8 mouse cellular contexts compared by ENCODE assay signal in genomic region chr14:20180304-20180703, GRCm38 (mm10). TPM values are rescaled to one million over a fixed set of nuclear protein-coding genes. Genes with fewer than 3 reads are reported as not detected.
A peak's percentile ranks its signal among the peaks of the same experiment; 100 is the strongest.
DNase-seq lines count a peak whose midpoint lies in the region; ATAC-seq and TF ChIP-seq lines count a peak whose summit lies in the region.

No protein-coding gene starts in this region.

- peak overlapping the region; percentile 98 for H3K4me2 ChIP-seq in lung, embryonic 14.5 days
- peak overlapping the region; percentile 89 for H3K4me2 ChIP-seq in neural tube, embryonic 14.5 days (ENCODE audit: low read depth, low read length)

- DNase-seq in lung, embryonic 14.5 days: peak; percentile 29
- DNase-seq in lung, postnatal 10 days: no peak
- peak; percentile 48 to 65 for DNase-seq in kidney, postnatal 36 days
- no peak for DNase-seq in cerebellum, postnatal 10 days
- DNase-seq in embryo, embryonic 9.5 days (ENCODE audit: extremely low spot score): no peak
- no peak for DNase-seq in thymus, postnatal 25 days

- peaks cover 25% of the 10 kb centered on the region for H3K4me1 ChIP-seq in lung, embryonic 14.5 days (ENCODE audit: insufficient read depth)
- peaks cover 8% of the 10 kb centered on the region; the same call in 1 of the 2 replicates for H3K4me1 ChIP-seq in neural tube, embryonic 14.5 days (ENCODE audit: control insufficient read depth, insufficient read depth, low read length)

- peak overlapping the region; percentile 60 for H3K4me3 ChIP-seq in lung, embryonic 14.5 days (ENCODE audit: low read depth, low read length)
- H3K4me3 ChIP-seq in neural tube, embryonic 14.5 days (ENCODE audit: low read depth, low read length): peak overlapping the region; percentile 51

- 5% methylated on average over 6 of the region's 6 CpGs for WGBS in lung, embryonic 14.5 days
- 11% methylated on average over 6 of the region's 6 CpGs for WGBS in neural tube, embryonic 14.5 days

- H3K9ac ChIP-seq in lung, embryonic 14.5 days: peak overlapping the region; percentile 64
- 0 out of 2 replicates have a peak overlapping the region, but pooled peaks have one; percentile 25 for H3K9ac ChIP-seq in neural tube, embryonic 14.5 days (replicated peaks; ENCODE audit: low read depth, low read length)

- no peak for ATAC-seq in lung, embryonic 14.5 days (ENCODE audit: insufficient read depth)
- 0 out of 2 replicates have a peak, but pooled peaks have one; percentile 8 for ATAC-seq in erythroid progenitor cell, adult 5-6 weeks (replicated peaks; ENCODE audit: low FRiP score, poor library complexity, severe bottlenecking)
- ATAC-seq in neural tube, embryonic 14.5 days (ENCODE audit: low read depth): no peak

- no peaks in the 10 kb centered on the region for H3K9me3 ChIP-seq in lung, embryonic 14.5 days (ENCODE audit: low read depth, low read length)
- no peaks in the 10 kb centered on the region for H3K9me3 ChIP-seq in neural tube, embryonic 14.5 days (ENCODE audit: control insufficient read depth, low read length)

- TF ChIP-seq CTCF in lung, embryonic 14.5 days (IDR thresholded peaks at IDR 0.05; ENCODE audit: low read depth): no peak

- H3K27me3 ChIP-seq in lung, embryonic 14.5 days (ENCODE audit: insufficient read depth, low read length): no peaks in the 10 kb centered on the region
- H3K27me3 ChIP-seq in neural tube, embryonic 14.5 days (ENCODE audit: control insufficient read depth, insufficient read depth, low read length): no peaks in the 10 kb centered on the region

- no peak overlapping the region for H3K27ac ChIP-seq in lung, embryonic 14.5 days (ENCODE audit: low read depth)
- H3K27ac ChIP-seq in neural tube, embryonic 14.5 days (ENCODE audit: low read depth, low read length): no peak overlapping the region

- H3K36me3 ChIP-seq in lung, embryonic 14.5 days (ENCODE audit: insufficient read depth): no peaks in the 10 kb centered on the region
- H3K36me3 ChIP-seq in neural tube, embryonic 14.5 days (ENCODE audit: control insufficient read depth, insufficient read depth, low read length): no peaks in the 10 kb centered on the region

RNA-seq across cellular contexts. Expression of gene Kcnk5, which starts 1.3 kb away (rescaled TPM):
- polyA plus RNA-seq in lung, embryonic 14.5 days (2014; fragmentation: Nextera tagmentation; extraction: Ambion mirVana): 9.3 and 10.7 TPM in 2 replicates
- 2.2 and 3.4 TPM in 2 replicates for total RNA-seq in erythroid progenitor cell, adult 5-6 weeks (2015; ENCODE audit: low replicate concordance)
- total RNA-seq in erythroid progenitor cell, adult 5-6 weeks (2017; ENCODE audit: low replicate concordance): 2.4 and 3.6 TPM in 2 replicates
- polyA plus RNA-seq in neural tube, embryonic 14.5 days (2014; fragmentation: Nextera tagmentation; extraction: Ambion mirVana): 0.32 and 1.5 TPM in 2 replicates

RNA-seq across cellular contexts. Expression of gene Saysd1, which starts 42.0 kb away (rescaled TPM):
- 12.7 and 13.5 TPM in 2 replicates for polyA plus RNA-seq in lung, embryonic 14.5 days (2014; fragmentation: Nextera tagmentation; extraction: Ambion mirVana)
- 0.42 and 1.4 TPM in 2 replicates for total RNA-seq in erythroid progenitor cell, adult 5-6 weeks (2015; ENCODE audit: low replicate concordance)
- total RNA-seq in erythroid progenitor cell, adult 5-6 weeks (2017; ENCODE audit: low replicate concordance): not detected in 2 replicates
- 15.5 and 16.0 TPM in 2 replicates for polyA plus RNA-seq in neural tube, embryonic 14.5 days (2014; fragmentation: Nextera tagmentation; extraction: Ambion mirVana)

Comparison
In these comparisons a context has a peak if more than half of its experiments do, and no peak if none do; other contexts are left out.
1. DNase-seq: peak in lung, embryonic 14.5 days (single experiment) and kidney, postnatal 36 days (2 of 2); none in lung, postnatal 10 days (single experiment), cerebellum, postnatal 10 days (0 of 2), embryo, embryonic 9.5 days (single experiment) and thymus, postnatal 25 days (single experiment).